Comparison of ENCODE assay signal across 8 mouse cellular contexts in genomic region chr14:73382699-73383098, GRCm38 (mm10). TPM values are rescaled to one million over a fixed set of nuclear protein-coding genes. Genes with fewer than 3 reads are reported as not detected.
A peak's percentile ranks its signal among the peaks of the same experiment; 100 is the strongest.
DNase-seq lines count a peak whose midpoint lies in the region; ATAC-seq and TF ChIP-seq lines count a peak whose summit lies in the region.

No protein-coding gene starts in this region.

- no peak for DNase-seq in spleen, adult 2 months (ENCODE audit: low read depth in 1 of 2, low spot score in 2 of 2)
- no peak for DNase-seq in spleen, adult 12 weeks (ENCODE audit: low spot score)
- DNase-seq in embryonic facial prominence, embryonic 11.5 days (ENCODE audit: low spot score), result no peak
- DNase-seq in heart, adult 8-10 months (ENCODE audit: low spot score), result peak; percentile 78
- DNase-seq in liver, embryonic 11.5 days (ENCODE audit: low spot score), result no peak
- DNase-seq in embryo, embryonic 9.5 days (ENCODE audit: extremely low spot score), result no peak

- 57% methylated on average over 9 of the region's 9 CpGs for WGBS in spleen, adult 2 months
- WGBS in embryonic facial prominence, embryonic 11.5 days, result 38% methylated on average over 9 of the region's 9 CpGs
- WGBS in kidney, embryonic 16.5 days, result 66% methylated on average over 9 of the region's 9 CpGs
- WGBS in liver, embryonic 11.5 days, result 58% methylated on average over 9 of the region's 9 CpGs
- WGBS in olfactory bulb, adult 2 months, result 4% methylated on average over 9 of the region's 9 CpGs

- peak overlapping the region; percentile 16; the same call in 1 of the 2 replicates for H3K4me2 ChIP-seq in embryonic facial prominence, embryonic 11.5 days (ENCODE audit: low read depth, low read length)
- H3K4me2 ChIP-seq in kidney, embryonic 16.5 days (replicated peaks; ENCODE audit: low read depth, low read length), result peak overlapping the region; percentile 75
- peak overlapping the region; percentile 55 for H3K4me2 ChIP-seq in liver, embryonic 11.5 days

- no peak for TF ChIP-seq CTCF in spleen, adult 2 months (IDR thresholded peaks at IDR 0.05; ENCODE audit: extremely low read depth, insufficient read depth, insufficient read length, insufficient replicate concordance)
- no peak for TF ChIP-seq CTCF in olfactory bulb, adult 2 months (IDR thresholded peaks at IDR 0.05; ENCODE audit: insufficient read depth, low read depth, low read length)

- no peak for ATAC-seq in embryonic facial prominence, embryonic 11.5 days (replicated peaks; ENCODE audit: insufficient number of reproducible peaks, low FRiP score, low TSS enrichment, low read depth)
- no peak for ATAC-seq in kidney, embryonic 16.5 days (ENCODE audit: low FRiP score, low TSS enrichment)
- no peak for ATAC-seq in liver, embryonic 11.5 days (replicated peaks; ENCODE audit: low FRiP score)

- H3K4me1 ChIP-seq in spleen, adult 2 months (ENCODE audit: control insufficient read depth, insufficient read depth, insufficient read length), result peaks cover 12% of the 10 kb centered on the region
- peaks cover 3% of the 10 kb centered on the region; the same call in 1 of the 2 replicates for H3K4me1 ChIP-seq in embryonic facial prominence, embryonic 11.5 days (ENCODE audit: control insufficient read depth, insufficient read depth, low read length)
- peaks cover 36% of the 10 kb centered on the region for H3K4me1 ChIP-seq in kidney, embryonic 16.5 days (ENCODE audit: insufficient read depth, low read length)
- H3K4me1 ChIP-seq in liver, embryonic 11.5 days (replicated peaks; ENCODE audit: control insufficient read depth, insufficient read depth, low read length), result peaks cover 37% of the 10 kb centered on the region
- H3K4me1 ChIP-seq in olfactory bulb, adult 2 months (ENCODE audit: control insufficient read depth, insufficient read depth, low read length), result peaks cover 8% of the 10 kb centered on the region

- no peaks in the 10 kb centered on the region for H3K9me3 ChIP-seq in embryonic facial prominence, embryonic 11.5 days (replicated peaks; ENCODE audit: control insufficient read depth, low read length)
- no peaks in the 10 kb centered on the region for H3K9me3 ChIP-seq in kidney, embryonic 16.5 days (ENCODE audit: low read length)
- no peaks in the 10 kb centered on the region for H3K9me3 ChIP-seq in liver, embryonic 11.5 days (ENCODE audit: control insufficient read depth, low read length)

- H3K36me3 ChIP-seq in spleen, adult 2 months (ENCODE audit: control insufficient read depth, insufficient read depth, low read length), result peaks cover 14% of the 10 kb centered on the region
- no peaks in the 10 kb centered on the region for H3K36me3 ChIP-seq in embryonic facial prominence, embryonic 11.5 days (replicated peaks; ENCODE audit: control insufficient read depth, insufficient read depth, low read depth, low read length)
- H3K36me3 ChIP-seq in kidney, embryonic 16.5 days (ENCODE audit: insufficient read depth, low read length), result peaks cover 12% of the 10 kb centered on the region; the same call in 1 of the 2 replicates
- peaks cover 4% of the 10 kb centered on the region; the same call in 1 of the 2 replicates for H3K36me3 ChIP-seq in liver, embryonic 11.5 days (ENCODE audit: control insufficient read depth, insufficient read depth, low read length)

- no peak for TF ChIP-seq POLR2A in spleen, adult 2 months (IDR thresholded peaks at IDR 0.05; ENCODE audit: low read depth, low read length)
- no peak for TF ChIP-seq POLR2A in olfactory bulb, adult 2 months (IDR thresholded peaks at IDR 0.05; ENCODE audit: insufficient read depth, low read depth, low read length)

- H3K9ac ChIP-seq in embryonic facial prominence, embryonic 11.5 days (replicated peaks; ENCODE audit: low read length), result no peak overlapping the region
- peak overlapping the region; percentile 27 for H3K9ac ChIP-seq in kidney, embryonic 16.5 days (replicated peaks; ENCODE audit: low read length)
- no peak overlapping the region for H3K9ac ChIP-seq in liver, embryonic 11.5 days (ENCODE audit: low read depth, low read length)

- H3K27me3 ChIP-seq in spleen, adult 2 months (ENCODE audit: control insufficient read depth, insufficient read depth, low read length), result no peaks in the 10 kb centered on the region
- no peaks in the 10 kb centered on the region for H3K27me3 ChIP-seq in embryonic facial prominence, embryonic 11.5 days (ENCODE audit: control insufficient read depth, insufficient read depth, low read length)
- H3K27me3 ChIP-seq in kidney, embryonic 16.5 days (ENCODE audit: insufficient read depth, low read length), result no peaks in the 10 kb centered on the region
- H3K27me3 ChIP-seq in liver, embryonic 11.5 days (replicated peaks; ENCODE audit: control insufficient read depth, insufficient read depth, low read length), result no peaks in the 10 kb centered on the region

- H3K27ac ChIP-seq in spleen, adult 2 months (ENCODE audit: insufficient read depth, low read length), result peak overlapping the region; percentile 13; the same call in 1 of the 2 replicates
- no peak overlapping the region for H3K27ac ChIP-seq in embryonic facial prominence, embryonic 11.5 days (replicated peaks; ENCODE audit: low read depth, low read length)
- no peak overlapping the region for H3K27ac ChIP-seq in kidney, embryonic 16.5 days (ENCODE audit: low read length)
- H3K27ac ChIP-seq in liver, embryonic 11.5 days (ENCODE audit: low read depth, low read length), result peak overlapping the region; percentile 40; the same call in 1 of the 2 replicates
- H3K27ac ChIP-seq in olfactory bulb, adult 2 months (ENCODE audit: insufficient read depth, low read depth, low read length), result peak overlapping the region; percentile 78

- peak overlapping the region; percentile 31 for H3K4me3 ChIP-seq in spleen, adult 2 months (ENCODE audit: extremely low read depth, insufficient read depth, insufficient read length)
- H3K4me3 ChIP-seq in embryonic facial prominence, embryonic 11.5 days (ENCODE audit: low read depth, low read length), result no peak overlapping the region
- H3K4me3 ChIP-seq in kidney, embryonic 16.5 days (ENCODE audit: low read length), result peak overlapping the region; percentile 44
- H3K4me3 ChIP-seq in liver, embryonic 11.5 days (ENCODE audit: low read depth, low read length), result peak overlapping the region; percentile 95
- peak overlapping the region; percentile 80 for H3K4me3 ChIP-seq in olfactory bulb, adult 2 months (ENCODE audit: insufficient read depth, low read depth, low read length)

RNA-seq across cellular contexts. Expression of gene Itm2b, which starts 2.4 kb away (rescaled TPM):
- polyA plus RNA-seq in spleen, adult 2 months (2012; rRNA removed), result 567 and 602 TPM in 2 replicates
- polyA plus RNA-seq in embryonic facial prominence, embryonic 11.5 days (2014; fragmentation: Nextera tagmentation; extraction: Ambion mirVana), result 378 and 386 TPM in 2 replicates
- total RNA-seq in heart, adult 8-10 months (2022), result 100 to 1,000 TPM; 747 to 855 (median 798) TPM
- 1,091 and 1,137 TPM in 2 replicates for polyA plus RNA-seq in kidney, embryonic 16.5 days (2015; fragmentation: Nextera tagmentation; extraction: Ambion mirVana)
- 516 and 518 TPM in 2 replicates for polyA plus RNA-seq in liver, embryonic 11.5 days (2014; fragmentation: Nextera tagmentation; extraction: Ambion mirVana)
- 469 and 510 TPM in 2 replicates for polyA plus RNA-seq in olfactory bulb, adult 2 months (2012; ENCODE audit: insufficient read depth, insufficient read length, low replicate concordance, missing spikeins)

RNA-seq across cellular contexts. Expression of gene Rb1, which starts 57.1 kb away (rescaled TPM):
- 4.5 and 5.2 TPM in 2 replicates for polyA plus RNA-seq in spleen, adult 2 months (2012; rRNA removed)
- 25.6 and 26.2 TPM in 2 replicates for polyA plus RNA-seq in embryonic facial prominence, embryonic 11.5 days (2014; fragmentation: Nextera tagmentation; extraction: Ambion mirVana)
- total RNA-seq in heart, adult 8-10 months (2022), result 10 to 100 TPM; 18.1 to 19.5 (median 18.5) TPM
- polyA plus RNA-seq in kidney, embryonic 16.5 days (2015; fragmentation: Nextera tagmentation; extraction: Ambion mirVana), result 25.4 and 28.1 TPM in 2 replicates
- 22.3 and 25.1 TPM in 2 replicates for polyA plus RNA-seq in liver, embryonic 11.5 days (2014; fragmentation: Nextera tagmentation; extraction: Ambion mirVana)
- 65.2 TPM in 1 of 2 replicates, not detected in the other for polyA plus RNA-seq in olfactory bulb, adult 2 months (2012; ENCODE audit: insufficient read depth, insufficient read length, low replicate concordance, missing spikeins)

Comparison
In these comparisons a context has a peak if more than half of its experiments do, and no peak if none do; other contexts are left out.
1. H3K27ac ChIP-seq: peak in spleen, adult 2 months (single experiment), liver, embryonic 11.5 days (single experiment) and olfactory bulb, adult 2 months (single experiment); none in embryonic facial prominence, embryonic 11.5 days (single experiment) and kidney, embryonic 16.5 days (single experiment).
2. H3K4me2 ChIP-seq: peak in every context shown above with its lines; median percentile 75 in kidney, embryonic 16.5 days; 55 in liver, embryonic 11.5 days; 16 in embryonic facial prominence, embryonic 11.5 days.